Mouse (Mus musculus): ENCODE measurements around the gene Cerk. TPM values are rescaled to one million over a fixed set of nuclear protein-coding genes. Genes with fewer than 3 reads are reported as not detected.

The Cerk gene
- polyA plus RNA-seq, 1 experiment from 2014 or later: 6.1 TPM

GRCm38 (mm10) chr15:86107831-86108471, 78.0 kb downstream of the Cerk start:
- no peak overlapping the region for H3K9ac ChIP-seq (replicated peaks)
- WGBS (ENCODE audit: insufficient replicate concordance): 67% methylated on average over 11 of the region's 11 CpGs
- no peak overlapping the region for H3K4me3 ChIP-seq (ENCODE audit: low read depth, low read length)
- H3K4me1 ChIP-seq (ENCODE audit: insufficient read depth): peaks cover 54% of the 10 kb centered on the region
- 0 out of 2 replicates have a peak overlapping the region, but pooled peaks have one; percentile 13 for H3K4me2 ChIP-seq (ENCODE audit: low read depth, low read length)
- no peak for DNase-seq
- ATAC-seq: peak; percentile 13
- H3K36me3 ChIP-seq (replicated peaks; ENCODE audit: insufficient read depth, low read length): no peaks in the 10 kb centered on the region
- H3K9me3 ChIP-seq (ENCODE audit: low read length): no peaks in the 10 kb centered on the region
- no peak for TF ChIP-seq EP300 (IDR thresholded peaks at IDR 0.05; ENCODE audit: low read depth)
- TF ChIP-seq CTCF (IDR thresholded peaks at IDR 0.05; ENCODE audit: low read depth): peak; percentile 42
- H3K27me3 ChIP-seq (ENCODE audit: insufficient read depth, low read length): no peaks in the 10 kb centered on the region
- peak overlapping the region; percentile 29 for H3K27ac ChIP-seq (ENCODE audit: low read depth)

- Histone ChIP-seq H3K9ac (replicated peaks) (0 out of 2 replicates have a peak overlapping the region, but pooled peaks have one; percentile 8), H3K36me3 (replicated peaks; ENCODE audit: insufficient read depth, low read length) (peaks cover 11% of the 10 kb centered on the region), H3K9me3 (ENCODE audit: low read length) (no peaks in the 10 kb centered on the region), H3K4me2 (ENCODE audit: low read depth, low read length) (peak overlapping the region; percentile 48), H3K27ac (ENCODE audit: low read depth) (peak overlapping the region; percentile 97), H3K27me3 (ENCODE audit: insufficient read depth, low read length) (no peaks in the 10 kb centered on the region), H3K4me3 (ENCODE audit: low read depth, low read length) (no peak overlapping the region), H3K4me1 (ENCODE audit: insufficient read depth) (peaks cover 54% of the 10 kb centered on the region)
- DNase-seq (no peak), ATAC-seq (no peak)
- TF ChIP-seq EP300 (IDR thresholded peaks at IDR 0.05; ENCODE audit: low read depth) (no peak), CTCF (IDR thresholded peaks at IDR 0.05; ENCODE audit: low read depth) (no peak)
- WGBS (ENCODE audit: insufficient replicate concordance): 59% methylated on average over 6 of the region's 6 CpGs
Observed at GRCm38 (mm10) chr15:86105751-86106150, 80.2 kb downstream of the Cerk start.

DNA sequence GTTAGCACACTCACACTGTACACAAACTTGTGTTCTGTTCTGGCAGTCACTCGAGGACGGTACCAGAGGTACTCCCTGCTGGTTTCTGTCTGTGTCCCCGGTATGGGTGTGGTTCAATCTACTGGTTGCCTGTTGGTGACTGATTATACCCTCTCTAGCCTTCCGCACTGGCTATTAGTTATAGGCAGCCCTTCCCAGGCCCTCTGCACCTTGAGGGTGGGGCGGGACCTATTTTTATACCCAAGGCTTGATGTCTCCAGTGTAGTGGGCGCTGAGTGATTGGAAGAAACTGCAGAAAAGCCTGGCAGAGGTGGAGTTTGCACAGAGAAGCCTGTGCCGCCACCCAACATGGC, 80.6 kb downstream of the Cerk start:
- 58% methylated on average over 7 of the region's 7 CpGs for WGBS (ENCODE audit: insufficient replicate concordance)
- no peaks in the 10 kb centered on the region for H3K9me3 ChIP-seq (ENCODE audit: low read length)
- peak overlapping the region; percentile 97 for H3K27ac ChIP-seq (ENCODE audit: low read depth)
- peak; percentile 94 for TF ChIP-seq EP300 (IDR thresholded peaks at IDR 0.05; ENCODE audit: low read depth)
- no peak for TF ChIP-seq CTCF (IDR thresholded peaks at IDR 0.05; ENCODE audit: low read depth)
- peaks cover 12% of the 10 kb centered on the region for H3K36me3 ChIP-seq (replicated peaks; ENCODE audit: insufficient read depth, low read length)
- no peaks in the 10 kb centered on the region for H3K27me3 ChIP-seq (ENCODE audit: insufficient read depth, low read length)
- no peak overlapping the region for H3K4me3 ChIP-seq (ENCODE audit: low read depth, low read length)
- ATAC-seq (peak; percentile 95), DNase-seq (peak; percentile 76)
- H3K9ac ChIP-seq (replicated peaks): peak overlapping the region; percentile 54; the same call in 1 of the 2 replicates
- peaks cover 54% of the 10 kb centered on the region for H3K4me1 ChIP-seq (ENCODE audit: insufficient read depth)
- peak overlapping the region; percentile 48 for H3K4me2 ChIP-seq (ENCODE audit: low read depth, low read length)

GRCm38 (mm10) chr15:86104401-86105344, 81.3 kb downstream of the Cerk start:
- peak overlapping the region; percentile 54 for H3K9ac ChIP-seq (replicated peaks)
- 57% methylated on average over 19 of the region's 19 CpGs for WGBS (ENCODE audit: insufficient replicate concordance)
- H3K27me3 ChIP-seq (ENCODE audit: insufficient read depth, low read length): no peaks in the 10 kb centered on the region
- peak; percentile 86 for ATAC-seq
- H3K36me3 ChIP-seq (replicated peaks; ENCODE audit: insufficient read depth, low read length): peaks cover 12% of the 10 kb centered on the region
- TF ChIP-seq EP300 (IDR thresholded peaks at IDR 0.05; ENCODE audit: low read depth): no peak; the same call in 1 of the 2 replicates
- TF ChIP-seq CTCF (IDR thresholded peaks at IDR 0.05; ENCODE audit: low read depth): no peak
- no peak overlapping the region for H3K4me3 ChIP-seq (ENCODE audit: low read depth, low read length)
- no peaks in the 10 kb centered on the region for H3K9me3 ChIP-seq (ENCODE audit: low read length)
- peaks cover 51% of the 10 kb centered on the region for H3K4me1 ChIP-seq (ENCODE audit: insufficient read depth)
- no peak for DNase-seq
- peak overlapping the region; percentile 48 for H3K4me2 ChIP-seq (ENCODE audit: low read depth, low read length)
- peak overlapping the region; percentile 97 for H3K27ac ChIP-seq (ENCODE audit: low read depth)

GRCm38 (mm10) chr15:86102308-86102707, 83.6 kb downstream of the Cerk start:
- H3K9me3 ChIP-seq (ENCODE audit: low read length): no peaks in the 10 kb centered on the region
- TF ChIP-seq EP300 (IDR thresholded peaks at IDR 0.05; ENCODE audit: low read depth): no peak
- no peak for TF ChIP-seq CTCF (IDR thresholded peaks at IDR 0.05; ENCODE audit: low read depth)
- H3K9ac ChIP-seq (replicated peaks): no peak overlapping the region
- H3K36me3 ChIP-seq (replicated peaks; ENCODE audit: insufficient read depth, low read length): peaks cover 17% of the 10 kb centered on the region
- peak overlapping the region; percentile 3; the same call in 1 of the 2 replicates for H3K4me2 ChIP-seq (ENCODE audit: low read depth, low read length)
- peak overlapping the region; percentile 97 for H3K27ac ChIP-seq (ENCODE audit: low read depth)
- H3K4me3 ChIP-seq (ENCODE audit: low read depth, low read length): no peak overlapping the region
- peaks cover 40% of the 10 kb centered on the region for H3K4me1 ChIP-seq (ENCODE audit: insufficient read depth)
- 83% methylated on average over 15 of the region's 15 CpGs for WGBS (ENCODE audit: insufficient replicate concordance)
- no peak for DNase-seq
- H3K27me3 ChIP-seq (ENCODE audit: insufficient read depth, low read length): no peaks in the 10 kb centered on the region
- ATAC-seq: no peak

DNA sequence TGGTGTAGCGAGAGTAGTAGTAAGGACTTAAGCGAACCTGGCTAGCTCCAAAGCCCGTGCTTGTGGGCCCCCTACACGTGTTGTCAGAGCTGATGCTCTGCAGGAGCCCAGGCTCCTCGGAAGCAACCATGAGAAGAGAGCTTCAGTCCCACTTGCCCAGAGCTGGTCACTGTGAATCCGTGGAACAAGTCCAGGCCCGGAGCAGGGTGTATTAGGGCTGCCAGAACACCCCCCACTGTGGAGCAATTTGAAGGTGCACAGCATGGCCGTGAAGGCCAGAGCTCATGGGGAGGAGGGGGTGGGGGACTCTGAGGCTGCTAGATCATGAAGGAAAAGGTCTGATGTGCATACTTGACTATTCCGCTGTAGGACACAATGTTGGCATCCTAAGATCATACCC, 84.4 kb downstream of the Cerk start:
- WGBS (ENCODE audit: insufficient replicate concordance): 80% methylated on average over 9 of the region's 9 CpGs
- ATAC-seq: no peak
- Histone ChIP-seq H3K27me3 (ENCODE audit: insufficient read depth, low read length) (no peaks in the 10 kb centered on the region), H3K9ac (replicated peaks) (no peak overlapping the region), H3K36me3 (replicated peaks; ENCODE audit: insufficient read depth, low read length) (peaks cover 17% of the 10 kb centered on the region), H3K4me2 (ENCODE audit: low read depth, low read length) (no peak overlapping the region), H3K9me3 (ENCODE audit: low read length) (no peaks in the 10 kb centered on the region), H3K4me3 (ENCODE audit: low read depth, low read length) (no peak overlapping the region), H3K27ac (ENCODE audit: low read depth) (peak overlapping the region; percentile 55; the same call in 1 of the 2 replicates), H3K4me1 (ENCODE audit: insufficient read depth) (peaks cover 33% of the 10 kb centered on the region)
- no peak for DNase-seq
- TF ChIP-seq EP300 (IDR thresholded peaks at IDR 0.05; ENCODE audit: low read depth) (no peak), CTCF (IDR thresholded peaks at IDR 0.05; ENCODE audit: low read depth) (no peak)

Measured in liver, postnatal 0 days (tissue).